Mouse (Mus musculus): ENCODE results near the gene Colca2. TPM values are rescaled to one million over a fixed set of nuclear protein-coding genes. Genes with fewer than 3 reads are reported as not detected.

Colca2 gene
- total RNA-seq, 2 experiments from 2014 or later = 0.33 TPM; not detected in 1

DNA sequence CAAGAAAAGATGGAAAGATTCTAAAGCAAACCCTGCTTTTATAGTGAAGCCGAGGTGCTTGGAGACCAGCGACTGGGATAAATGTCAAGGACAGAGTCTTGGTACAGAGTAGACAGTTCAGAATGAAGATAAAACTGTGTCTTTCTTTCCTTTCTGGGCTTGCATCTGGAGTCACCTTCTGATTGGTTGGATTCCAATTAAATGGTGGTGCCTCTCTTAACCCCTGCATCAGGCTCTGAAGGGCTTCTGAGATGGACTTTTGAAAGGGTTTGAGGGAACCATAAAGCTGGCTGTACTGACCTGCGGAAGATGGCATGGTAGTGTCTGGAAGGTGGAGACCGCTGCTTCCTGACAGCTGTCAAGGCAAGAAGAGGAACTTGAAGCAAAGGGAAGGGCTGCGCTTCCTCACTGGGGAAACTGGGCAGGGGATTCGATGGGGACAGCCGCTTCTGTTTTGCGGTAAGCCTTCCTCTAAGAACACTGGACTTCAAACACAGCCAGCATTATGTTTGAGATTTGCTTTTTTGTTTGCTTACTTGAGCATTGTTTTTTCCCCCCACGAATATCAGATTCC is 4.7 kb downstream of the Colca2 start:
- DNase-seq = no peak
- intact Hi-C loops (cut with DNase I) = no loop called here

DNA sequence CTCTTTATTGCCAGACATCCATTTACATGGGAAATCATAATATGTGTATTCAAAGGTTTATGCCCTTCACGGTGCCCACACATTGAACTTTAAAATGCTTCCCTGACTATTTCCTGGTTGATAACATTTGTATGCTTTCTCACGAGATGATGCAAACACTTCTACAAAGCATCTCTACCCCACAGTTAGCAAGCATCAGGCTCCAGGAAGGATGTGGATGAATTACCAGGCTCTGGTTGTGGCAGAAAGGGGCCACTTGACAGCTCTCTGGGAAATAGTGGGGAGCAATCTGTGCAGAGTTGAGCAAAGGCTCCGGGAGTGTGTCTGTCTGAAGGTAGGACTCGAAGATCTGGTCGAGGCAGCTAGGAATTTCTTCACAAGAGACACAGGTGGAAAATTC is 6.3 kb downstream of the Colca2 start:
- intact Hi-C loops (cut with DNase I) = no loop called here
- no peak for DNase-seq

DNA sequence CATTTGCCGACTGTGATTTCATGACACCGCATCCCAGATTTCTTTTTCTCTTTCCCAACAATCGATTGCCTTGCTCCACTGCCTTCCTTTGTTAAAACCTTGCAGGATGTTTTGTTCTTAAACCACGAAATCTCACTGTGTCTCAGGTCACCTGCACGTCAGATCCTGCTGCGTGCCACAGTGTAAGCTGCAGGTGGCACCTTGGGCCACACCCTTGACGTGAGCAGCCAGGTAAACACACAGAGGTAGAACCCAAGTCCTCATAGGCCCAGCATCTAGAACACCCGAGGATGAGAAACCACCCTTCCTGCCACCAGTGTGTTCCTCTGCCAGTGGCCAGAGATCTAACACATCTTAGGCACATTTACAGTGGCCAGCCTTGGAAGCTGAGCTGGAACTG is 7.3 kb downstream of the Colca2 start:
- no peak for DNase-seq
- intact Hi-C loops (cut with DNase I) = no loop called here

DNA sequence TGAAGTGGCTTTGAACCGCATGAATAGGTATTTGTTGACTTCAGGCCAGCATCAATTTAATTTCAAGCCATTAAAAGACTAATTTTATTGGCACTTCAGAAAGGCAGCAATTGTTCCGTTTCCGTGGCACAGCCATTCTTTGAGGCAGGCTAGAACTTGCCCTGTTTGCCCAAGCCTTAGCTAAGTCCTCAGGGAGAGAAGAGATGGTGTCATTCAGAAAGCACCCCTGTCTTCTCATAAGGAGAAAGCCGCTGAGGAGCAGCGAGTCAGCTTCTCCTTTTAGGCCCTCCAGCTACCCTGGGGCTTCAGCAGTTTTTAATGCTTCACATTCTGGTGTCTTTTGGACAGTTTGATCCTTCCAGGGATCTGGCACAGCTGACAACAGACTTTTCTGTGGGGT is 9.5 kb downstream of the Colca2 start:
- DNase-seq = no peak
- intact Hi-C loops (cut with DNase I) = no loop called here

DNA sequence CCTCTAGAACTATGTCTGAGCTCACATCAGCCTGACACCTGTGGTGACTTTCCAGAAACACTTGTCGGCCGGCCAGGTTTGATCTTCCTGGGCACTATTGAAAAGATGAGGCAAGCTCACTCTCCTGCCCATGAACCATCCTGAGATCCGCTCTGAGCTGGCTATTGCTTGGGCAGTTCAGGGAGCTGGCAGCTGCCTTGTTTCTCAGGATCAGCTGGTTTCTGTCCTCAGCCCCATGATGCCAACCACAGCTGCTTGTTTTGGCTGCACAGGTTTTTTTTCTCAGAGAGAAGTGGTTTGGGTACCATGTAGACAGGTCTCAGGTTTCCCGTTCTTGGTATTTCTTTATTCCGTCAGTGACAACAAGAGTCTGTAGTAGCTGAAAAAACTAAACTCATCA is 19.9 kb downstream of the Colca2 start:
- DNase-seq = no peak

DNA sequence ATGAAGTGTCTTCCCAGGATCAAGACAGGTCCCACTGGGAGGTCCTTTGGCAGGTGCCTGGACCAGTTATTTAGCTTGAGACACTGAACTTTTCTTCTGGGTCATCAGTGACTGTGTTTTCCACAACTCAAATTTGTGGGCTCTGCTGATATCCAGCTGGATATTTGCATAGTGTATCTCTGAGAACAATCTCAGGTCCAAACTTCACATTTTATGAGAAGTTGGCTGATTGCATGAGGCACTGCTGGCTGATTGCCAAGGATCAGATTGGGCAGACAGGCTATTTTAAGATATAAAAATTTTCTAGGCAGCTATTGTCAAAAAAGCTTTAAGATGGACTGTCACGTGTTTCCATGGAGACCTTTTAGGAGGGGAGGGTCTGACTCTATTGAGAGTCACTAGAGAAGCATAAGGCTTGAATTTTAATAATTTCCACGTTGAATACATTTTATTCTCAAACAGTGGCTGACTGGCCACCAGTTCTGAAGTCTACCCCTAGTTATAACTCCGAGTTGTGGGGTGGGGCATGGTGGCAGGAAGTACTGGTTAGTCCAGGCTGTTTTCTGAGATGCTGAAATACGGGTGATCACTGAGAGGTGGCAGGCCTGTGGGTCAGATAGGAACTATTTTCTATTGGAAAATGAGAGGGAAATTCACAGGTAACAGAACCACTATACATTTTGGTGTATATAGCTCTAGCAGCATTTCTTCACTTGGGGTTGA is 21.4 kb downstream of the Colca2 start:
- DNase-seq = no peak
- intact Hi-C loops (cut with DNase I) = no loop called here

More for the DNA sequence above, 19.9 kb downstream of the Colca2 start:
- intact Hi-C loops (cut with DNase I) = no loop called here

DNA sequence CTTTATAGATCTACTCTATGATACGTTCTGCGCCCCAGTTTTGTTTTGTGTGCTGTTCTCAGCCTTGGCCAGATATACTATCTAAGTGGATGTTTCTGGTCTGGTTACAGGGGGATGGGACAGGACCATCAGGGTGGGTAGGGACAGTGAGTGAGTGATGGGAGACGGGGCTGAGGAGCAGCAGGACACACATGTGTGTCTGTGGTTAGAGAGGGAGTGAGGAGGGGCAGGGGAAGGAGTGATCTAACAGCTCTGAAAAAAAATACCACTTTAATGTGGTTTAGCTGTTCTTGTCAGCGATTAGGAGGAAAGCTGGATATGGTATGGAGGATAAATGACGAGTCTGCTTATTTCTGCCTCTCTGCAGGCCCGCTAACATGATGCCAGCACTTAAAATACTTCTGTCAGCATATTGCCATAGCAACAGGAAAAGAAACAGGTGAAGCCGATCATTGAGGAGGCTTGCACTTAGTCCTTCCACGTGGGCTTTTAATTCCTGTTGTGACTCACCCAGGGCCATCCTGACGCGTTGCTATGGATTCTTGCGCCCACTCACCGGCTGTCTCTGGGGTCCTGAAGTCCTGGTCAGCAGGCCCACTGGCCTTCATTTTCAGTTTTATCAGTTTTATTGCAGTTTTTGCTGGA is 39.5 kb downstream of the Colca2 start:
- DNase-seq = no peak
- intact Hi-C loops (cut with DNase I) = no loop called here

DNA sequence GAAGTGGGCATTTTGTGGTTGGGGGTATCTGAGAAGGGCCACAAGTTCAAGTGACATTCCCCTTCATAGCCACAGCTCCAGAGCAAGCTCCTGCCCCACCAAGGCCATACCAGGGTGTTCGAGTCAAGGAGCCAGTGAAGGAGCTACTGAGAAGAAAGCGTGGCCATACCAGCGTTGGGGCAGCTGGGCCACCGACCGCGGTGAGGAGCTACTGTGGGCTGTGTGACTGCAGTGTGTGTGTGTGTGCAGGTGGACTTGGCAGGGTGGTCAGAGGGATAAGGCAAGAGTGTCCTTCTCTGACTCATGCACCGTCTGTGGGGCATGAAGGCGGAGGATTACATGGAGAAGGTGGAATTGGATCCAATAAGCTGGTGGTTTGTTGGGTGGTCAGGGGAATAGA is 46.2 kb downstream of the Colca2 start:
- intact Hi-C loops (cut with DNase I) = no loop called here
- no peak for DNase-seq

DNA sequence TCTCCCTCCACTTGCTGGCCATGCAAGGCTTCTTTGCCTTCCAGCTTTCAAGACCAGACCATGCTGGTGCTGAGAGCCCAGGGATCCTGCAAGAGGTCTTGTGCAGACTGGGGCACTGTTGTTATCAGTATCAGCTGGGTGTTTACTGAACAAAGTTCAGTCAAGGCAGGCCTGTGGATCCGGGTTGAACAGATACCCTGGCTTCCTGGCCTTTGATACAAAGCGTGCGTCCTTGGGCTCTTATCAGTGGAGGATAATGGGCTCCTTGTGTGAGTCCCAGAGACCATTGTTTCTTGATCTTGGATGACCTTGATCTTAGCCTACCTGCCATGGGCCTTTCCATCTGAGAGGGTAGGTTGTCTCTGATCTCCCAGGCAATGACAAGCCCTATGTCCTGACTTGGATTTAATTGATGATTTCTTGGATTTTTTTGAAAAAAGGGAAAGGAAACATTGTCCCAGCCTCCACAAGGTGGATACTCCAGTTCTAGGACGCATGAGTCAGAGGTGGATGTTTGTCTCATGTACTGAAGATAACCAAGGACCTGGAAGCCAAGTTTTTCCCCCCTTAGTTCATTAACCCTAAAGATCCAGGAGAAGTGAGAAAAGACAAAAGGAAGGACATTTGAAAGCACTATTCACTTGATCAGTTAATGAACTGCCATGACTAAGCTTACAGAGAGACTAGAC is 47.5 kb downstream of the Colca2 start:
- no peak for DNase-seq
- intact Hi-C loops (cut with DNase I) = no loop called here

DNA sequence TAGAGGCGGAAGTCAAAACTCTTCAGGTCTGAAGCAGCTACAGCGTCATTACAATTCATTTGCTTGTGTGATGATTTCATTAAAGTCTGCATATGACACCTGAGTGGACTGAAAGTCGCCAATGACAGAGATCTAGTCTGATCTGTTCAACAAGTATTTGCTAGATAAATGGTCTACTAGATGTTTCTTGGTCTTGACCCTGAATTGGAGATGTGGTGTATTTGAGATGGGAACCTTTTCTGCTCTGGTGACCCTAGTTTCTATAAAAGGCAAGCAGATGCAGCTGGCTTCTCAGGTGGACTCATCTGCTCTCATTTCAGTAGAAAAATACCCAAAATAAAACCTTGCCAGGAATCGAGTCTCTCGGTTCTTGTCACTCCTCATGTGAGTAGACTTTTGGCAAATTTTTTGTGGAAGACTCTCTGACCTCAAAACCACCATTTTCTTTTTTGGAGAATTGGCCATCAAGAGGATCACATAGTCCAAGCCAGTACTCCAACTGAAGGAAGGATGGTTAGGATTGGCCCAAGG is 52.7 kb downstream of the Colca2 start:
- intact Hi-C loops (cut with DNase I) = no loop called here
- DNase-seq = no peak

Other genes starting within 250 kb of the Colca2 start
- not detected for gene Btg4, start 217.7 kb downstream of the Colca2 start, total RNA-seq (2021)
- gene Layn, start 201.5 kb downstream of the Colca2 start, total RNA-seq (2021) = 1 to 10 TPM; 1.3 to 1.5 TPM
- gene 4833427G06Rik, start 176.5 kb downstream of the Colca2 start, total RNA-seq (2021) = not detected
- gene Gm32742, start 113.1 kb downstream of the Colca2 start, total RNA-seq (2021) = not detected
- under 1 TPM in 1 of 2 experiments, not detected in 1; 0.18 TPM for gene Pou2af1, start 64.9 kb downstream of the Colca2 start, total RNA-seq (2021)
- gene 1810046K07Rik, start 50.3 kb upstream of the Colca2 start, total RNA-seq (2021) = not detected